Mouse (Mus musculus) megakaryocyte, embryonic 14.5 days (primary cell): ENCODE data around the gene Lhfpl3.

Experiments
- FLI1 ChIP-seq: IDR thresholded peaks from 2 replicates; pipeline ENCODE4 v1.6.1; 2012; ENCODE audit warnings: low read length, inconsistent platforms, mixed read lengths
- GATA1 ChIP-seq: IDR thresholded peaks from 3 replicates; pipeline ENCODE4 v1.6.1; 2012; ENCODE audit warnings: mixed read lengths, low read length, inconsistent platforms, borderline replicate concordance

- no peak for TF ChIP-seq GATA1
- no peak for TF ChIP-seq FLI1
These were observed 171.3 kb downstream of the Lhfpl3 start for GRCm38 (mm10) chr5:22917197-22917596.
